Mouse (Mus musculus) macrophage (primary cell): ENCODE measurements around the gene Olfr601. TPM values are rescaled to one million over a fixed set of nuclear protein-coding genes. Genes with fewer than 3 reads are reported as not detected.
"Not testable (repeated sequence)": the region's sequence is repeated elsewhere in the genome, so short reads cannot be mapped to it uniquely, and the experiment has no call there.

Experiments
- H3K27ac ChIP-seq: fragments of 350-480 bp; formaldehyde crosslinking; 2 replicates; pipeline ENCODE4 v1.9.0; 2021
- H3K36me3 ChIP-seq: fragments of 350-480 bp; formaldehyde crosslinking; 2 replicates; pipeline ENCODE4 v1.9.0; 2021; ENCODE audit errors: inconsistent target
- H3K4me3 ChIP-seq: fragments of 350-480 bp; formaldehyde crosslinking; 2 replicates; pipeline ENCODE4 v1.9.0; 2021; ENCODE audit errors: inconsistent target
- H3K79me2 ChIP-seq: fragments of 350-480 bp; formaldehyde crosslinking; 2 replicates; pipeline ENCODE4 v1.9.0; 2021; ENCODE audit errors: inconsistent target
- WGBS: methylation state at CpG from one replicate; pipeline ENCODE4 v1.1.7; 2026; ENCODE audit warnings: inconsistent platforms; ENCODE audit not compliant: missing documents; 5-methylcytosine and 5-hydroxymethylcytosine counted together
- polyA plus RNA-seq: library from polyadenylated mRNA; stranded (reverse); fragments of 250-400 nt; gene quantifications from 3 replicates; pipeline ENCODE4 v1.2.4, GENCODE M21; 2018; ENCODE audit warnings: inconsistent platforms
- total RNA-seq, 78 experiments: library from RNA; depleted of rRNA; stranded (reverse); fragments of 250-400 nt; gene quantifications; 1 replicate in 9 of 78; 2 replicates in 24 of 78; 3 replicates in 43 of 78; 4 replicates in 2 of 78; pipeline ENCODE4 v1.2.4; 2018; ENCODE audit warnings: inconsistent platforms in 56 of 78

The Olfr601 gene
- total RNA-seq (2018; cell fraction: chromatin; rRNA removed): not detected
- total RNA-seq (2018; cell fraction: cytosol; rRNA removed): not detected
- total RNA-seq (2018; cell fraction: nucleus; rRNA removed): not detected
- polyA plus RNA-seq: not detected in 3 replicates

GRCm38 (mm10) chr7:103362555-103362954 lies at the start of gene Olfr601:
Olfr601 (minus strand) TSS chr7:103362655.
- H3K4me3 ChIP-seq: no peak within 1 kb of the TSS
- no peak within 1 kb of the TSS for H3K27ac ChIP-seq
- no peaks in the 10 kb centered on the region for H3K36me3 ChIP-seq
- 91% methylated on average over 1 of the region's 1 CpGs for WGBS
- H3K79me2 ChIP-seq: no peaks in the 10 kb centered on the region

GRCm38 (mm10) chr7:103406521-103407055 lies 44.1 kb upstream of the Olfr601 start:
- WGBS: 67% methylated on average over 3 of the region's 3 CpGs
- H3K27ac ChIP-seq, H3K4me3 ChIP-seq, H3K79me2 ChIP-seq, H3K36me3 ChIP-seq: not testable (repeated sequence)

GRCm38 (mm10) chr7:103398981-103399380 lies 36.5 kb upstream of the Olfr601 start:
- H3K27ac ChIP-seq: no peak overlapping the region
- no peak overlapping the region for H3K4me3 ChIP-seq
- H3K79me2 ChIP-seq: no peaks in the 10 kb centered on the region
- 22% methylated on average over 1 of the region's 1 CpGs for WGBS
- no peaks in the 10 kb centered on the region for H3K36me3 ChIP-seq

- Histone ChIP-seq H3K4me3 (no peak overlapping the region), H3K36me3 (no peaks in the 10 kb centered on the region), H3K27ac (no peak overlapping the region), H3K79me2 (no peaks in the 10 kb centered on the region)
Measured at GRCm38 (mm10) chr7:103397758-103398157, 35.3 kb upstream of the Olfr601 start.

- Histone ChIP-seq H3K4me3 (no peak within 1 kb of the TSS), H3K27ac (no peak within 1 kb of the TSS), H3K79me2 (no peaks in the 10 kb centered on the region), H3K36me3 (no peaks in the 10 kb centered on the region)
Measured at GRCm38 (mm10) chr7:103386077-103386476, 23.6 kb upstream of the Olfr601 start, which contains the start of gene Olfr603. Olfr603 (minus strand) TSS chr7:103386177.

GRCm38 (mm10) chr7:103349569-103349968 lies 12.9 kb downstream of the Olfr601 start, which contains the start of gene Olfr600:
Olfr600 (minus strand) TSS chr7:103349669.
- no peak within 1 kb of the TSS for H3K4me3 ChIP-seq
- no peaks in the 10 kb centered on the region for H3K79me2 ChIP-seq
- no peaks in the 10 kb centered on the region for H3K36me3 ChIP-seq
- no peak within 1 kb of the TSS for H3K27ac ChIP-seq

GRCm38 (mm10) chr7:103335617-103336016 lies 26.8 kb downstream of the Olfr601 start, which contains the start of gene Olfr599:
Olfr599 (plus strand) TSS chr7:103335917.
- Histone ChIP-seq H3K79me2 (no peaks in the 10 kb centered on the region), H3K36me3 (no peaks in the 10 kb centered on the region), H3K27ac (no peak within 1 kb of the TSS), H3K4me3 (no peak within 1 kb of the TSS)
- WGBS: 100% methylated on average over 1 of the region's 1 CpGs

GRCm38 (mm10) chr7:103323268-103323667 lies 39.2 kb downstream of the Olfr601 start, which contains the start of gene Olfr598:
Olfr598 (plus strand) TSS chr7:103323568.
- Histone ChIP-seq H3K27ac (no peak within 1 kb of the TSS), H3K36me3 (no peaks in the 10 kb centered on the region), H3K4me3 (no peak within 1 kb of the TSS), H3K79me2 (no peaks in the 10 kb centered on the region)

- H3K4me3 ChIP-seq, H3K36me3 ChIP-seq, H3K27ac ChIP-seq, H3K79me2 ChIP-seq: not testable (repeated sequence)
- WGBS: 93% methylated on average over 1 of the region's 2 CpGs
Measured at GRCm38 (mm10) chr7:103316015-103316414, 46.4 kb downstream of the Olfr601 start, which contains the start of gene Olfr597. Olfr597 (plus strand) TSS chr7:103316315.

Other genes with a start within 250 kb of the Olfr601 start
- not detected in 3 replicates for gene Olfr586, start 237.0 kb downstream of the Olfr601 start, polyA plus RNA-seq
- not detected in 3 replicates for gene Olfr588-ps1, start 221.8 kb downstream of the Olfr601 start, polyA plus RNA-seq
- gene Olfr589, start 206.3 kb downstream of the Olfr601 start, polyA plus RNA-seq: not detected in 3 replicates
- gene Olfr591, start 184.3 kb downstream of the Olfr601 start, polyA plus RNA-seq: not detected in 3 replicates
- not detected in 3 replicates for gene Olfr592, start 177.9 kb downstream of the Olfr601 start, polyA plus RNA-seq
- gene Olfr593, start 150.8 kb downstream of the Olfr601 start, polyA plus RNA-seq: not detected in 3 replicates
- not detected in 3 replicates for gene Olfr594, start 145.7 kb downstream of the Olfr601 start, polyA plus RNA-seq
- gene Usp17ld, start 110.2 kb downstream of the Olfr601 start, polyA plus RNA-seq: not detected in 3 replicates
- not detected in 3 replicates for gene Olfr596, start 57.0 kb downstream of the Olfr601 start, polyA plus RNA-seq
- gene Olfr597, start 46.3 kb downstream of the Olfr601 start, polyA plus RNA-seq: not detected in 3 replicates
- not detected in 3 replicates for gene Olfr598, start 39.1 kb downstream of the Olfr601 start, polyA plus RNA-seq
- not detected in 3 replicates for gene Olfr599, start 26.7 kb downstream of the Olfr601 start, polyA plus RNA-seq
- gene Olfr600, start 13.0 kb downstream of the Olfr601 start, polyA plus RNA-seq: not detected in 3 replicates
- gene Olfr603, start 23.5 kb upstream of the Olfr601 start, polyA plus RNA-seq: not detected in 3 replicates
- not detected in 3 replicates for gene Usp17lc, start 52.4 kb upstream of the Olfr601 start, polyA plus RNA-seq
- not detected in 3 replicates for gene Olfr605, start 82.8 kb upstream of the Olfr601 start, polyA plus RNA-seq
- gene Olfr606, start 86.4 kb upstream of the Olfr601 start, polyA plus RNA-seq: not detected in 3 replicates
- gene Olfr607, start 101.5 kb upstream of the Olfr601 start, polyA plus RNA-seq: not detected in 3 replicates
- gene Olfr608, start 107.2 kb upstream of the Olfr601 start, polyA plus RNA-seq: not detected in 3 replicates
- not detected in 3 replicates for gene Olfr609, start 135.4 kb upstream of the Olfr601 start, polyA plus RNA-seq
- gene Olfr610, start 149.5 kb upstream of the Olfr601 start, polyA plus RNA-seq: not detected in 3 replicates
- not detected in 3 replicates for gene Olfr611, start 158.2 kb upstream of the Olfr601 start, polyA plus RNA-seq
- not detected in 3 replicates for gene Olfr612, start 180.1 kb upstream of the Olfr601 start, polyA plus RNA-seq
- not detected in 3 replicates for gene Olfr613, start 185.4 kb upstream of the Olfr601 start, polyA plus RNA-seq
- gene Olfr615, start 193.4 kb upstream of the Olfr601 start, polyA plus RNA-seq: not detected in 3 replicates
- gene Olfr616, start 206.5 kb upstream of the Olfr601 start, polyA plus RNA-seq: not detected in 3 replicates
- gene Olfr617, start 210.4 kb upstream of the Olfr601 start, polyA plus RNA-seq: not detected in 3 replicates
- gene Olfr618, start 227.4 kb upstream of the Olfr601 start, polyA plus RNA-seq: not detected in 3 replicates
- gene Olfr619, start 237.9 kb upstream of the Olfr601 start, polyA plus RNA-seq: not detected in 3 replicates
- gene Olfr620, start 249.9 kb upstream of the Olfr601 start, polyA plus RNA-seq: not detected in 3 replicates